Mouse (Mus musculus): Measurements from ENCODE around the gene Mslnl. TPM values are rescaled to one million over a fixed set of nuclear protein-coding genes. Genes with fewer than 3 reads are reported as not detected.
A peak's percentile ranks its signal among the peaks of the same experiment; 100 is the strongest.
"Not testable (repeated sequence)": the region's sequence is repeated elsewhere in the genome, so short reads cannot be mapped to it uniquely, and the experiment has no call there.

The Mslnl gene
- total RNA-seq (2021): under 1 TPM in 1 of 2 experiments, not detected in 1; 0.12 TPM

- no peak for DNase-seq
These were observed at the start of gene Mslnl for GRCm38 (mm10) chr17:25735745-25736144. TSS of gene Mslnl (plus strand) at chr17:25736042.

DNA sequence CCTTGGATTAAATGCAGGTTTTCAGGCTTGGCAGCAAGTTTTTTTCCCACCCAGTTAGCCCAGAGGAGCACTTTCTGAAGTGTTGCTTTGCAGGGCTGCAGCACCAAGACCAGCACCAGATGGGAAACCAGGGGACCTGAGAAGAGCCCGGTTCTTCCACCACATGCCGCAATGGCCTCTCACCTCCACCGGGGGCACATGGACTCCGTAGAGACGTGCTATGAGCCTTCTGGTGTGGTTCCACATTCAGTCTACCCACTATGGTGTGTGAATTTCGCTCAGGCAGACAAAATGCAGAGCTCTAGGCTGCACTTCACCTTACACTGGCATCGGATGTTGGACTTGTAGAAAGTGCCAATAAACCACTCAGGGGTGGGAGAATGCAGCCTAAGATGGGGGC lies 49.5 kb upstream of the Mslnl start:
- no peak for DNase-seq

- DNase-seq: no peak
These were observed 46.9 kb upstream of the Mslnl start for GRCm38 (mm10) chr17:25688922-25689321.

DNA sequence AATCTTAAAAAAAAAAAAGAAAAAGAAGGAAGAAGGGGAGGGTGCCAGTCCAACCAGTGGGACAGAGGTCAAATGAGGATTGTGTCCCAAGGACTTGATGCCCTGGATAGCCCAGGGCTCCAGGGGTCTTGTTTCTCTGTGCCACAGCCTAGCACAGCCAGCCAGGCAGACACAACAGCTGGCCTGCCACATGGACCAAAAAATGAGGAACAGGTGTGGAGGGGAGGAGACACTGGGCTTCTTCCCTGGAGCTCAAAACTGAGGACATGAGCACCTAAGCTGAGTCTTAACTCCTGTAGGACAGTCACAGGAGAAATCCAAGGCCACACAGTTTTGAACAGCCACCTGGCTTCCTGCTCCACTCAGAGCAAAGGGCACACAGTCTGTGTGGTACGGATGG lies 39.6 kb upstream of the Mslnl start:
- no peak for DNase-seq

DNA sequence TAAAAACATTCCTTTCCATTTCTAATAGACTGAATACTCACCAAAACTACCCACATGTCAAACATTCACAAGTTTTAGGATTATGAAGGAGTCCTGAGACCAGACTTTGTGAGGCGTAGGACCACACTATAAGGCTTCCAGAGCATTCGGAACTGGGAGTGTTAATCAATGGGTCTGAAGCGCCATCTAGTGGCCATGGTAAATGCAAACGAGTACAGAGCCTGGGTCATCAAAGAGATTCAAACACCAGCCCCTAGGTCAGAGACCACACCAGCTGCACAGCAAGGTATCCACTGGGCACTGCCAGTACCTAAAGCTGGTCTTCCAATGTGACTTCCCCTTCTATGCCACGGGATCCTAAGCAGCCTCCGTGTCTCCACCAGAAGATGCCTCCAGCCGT lies 37.4 kb upstream of the Mslnl start:
- peak; percentile 65 to 76 for DNase-seq

DNA sequence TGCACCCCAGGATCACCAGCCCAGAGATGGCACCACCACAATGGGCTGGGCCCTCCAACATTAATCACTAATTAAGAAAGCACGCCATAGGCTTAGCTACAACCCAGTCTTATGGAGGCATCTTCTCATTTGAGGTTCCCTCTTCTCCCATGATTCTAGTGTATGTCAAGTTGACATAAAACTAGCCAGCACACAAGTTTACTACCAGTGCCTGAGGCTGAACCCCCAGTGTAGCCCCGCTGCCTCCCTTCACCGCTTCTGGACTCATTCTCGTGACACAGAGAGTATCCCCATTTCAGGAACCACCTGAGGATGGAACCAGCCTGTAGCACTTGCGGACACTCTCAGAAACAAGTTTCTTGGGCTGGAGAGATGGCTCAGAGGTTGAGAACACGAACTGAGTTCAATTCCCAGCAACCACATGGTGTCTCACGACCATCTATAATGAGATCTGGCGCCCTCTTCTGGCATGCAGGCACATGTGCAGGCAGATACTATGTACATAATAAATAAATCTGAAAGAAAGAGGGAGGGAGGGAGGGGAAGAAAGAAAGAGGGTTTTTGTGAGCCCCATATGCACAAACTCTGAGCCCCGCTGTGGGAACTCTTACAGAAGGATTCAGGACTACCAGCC lies 34.9 kb upstream of the Mslnl start:
- DNase-seq: no peak

DNA sequence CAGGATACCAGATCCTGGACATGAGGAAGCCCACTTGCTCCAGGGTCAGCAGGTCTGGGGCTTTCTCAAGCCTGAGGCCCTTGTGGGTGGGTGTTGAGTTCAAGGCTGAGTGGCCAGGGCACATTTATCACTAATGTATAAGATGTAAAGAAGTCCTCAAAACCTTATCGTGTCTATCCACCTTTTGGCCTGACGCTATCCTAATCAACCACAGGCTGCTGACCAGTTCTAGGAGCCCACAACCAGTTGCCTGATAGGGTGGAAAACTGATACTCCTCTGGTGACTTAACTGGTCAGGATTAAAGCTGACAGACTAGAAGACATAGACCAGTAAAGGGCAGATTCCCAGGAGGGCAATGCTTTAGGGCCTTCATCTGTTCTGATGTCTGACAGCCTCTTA lies 25.8 kb upstream of the Mslnl start:
- no peak for DNase-seq

GRCm38 (mm10) chr17:25711136-25711535 lies 24.7 kb upstream of the Mslnl start:
- DNase-seq: no peak

- no peak for DNase-seq
These were observed 20.2 kb upstream of the Mslnl start for GRCm38 (mm10) chr17:25715627-25716026.

GRCm38 (mm10) chr17:25716130-25716529 lies 19.7 kb upstream of the Mslnl start:
- DNase-seq: no peak

- peak in 1 of 2 experiments; percentile 28 for DNase-seq
These were observed 18.9 kb upstream of the Mslnl start, which contains the start of gene Gng13 for GRCm38 (mm10) chr17:25716711-25717637. TSS of gene Gng13 (plus strand) at chr17:25717171.

DNA sequence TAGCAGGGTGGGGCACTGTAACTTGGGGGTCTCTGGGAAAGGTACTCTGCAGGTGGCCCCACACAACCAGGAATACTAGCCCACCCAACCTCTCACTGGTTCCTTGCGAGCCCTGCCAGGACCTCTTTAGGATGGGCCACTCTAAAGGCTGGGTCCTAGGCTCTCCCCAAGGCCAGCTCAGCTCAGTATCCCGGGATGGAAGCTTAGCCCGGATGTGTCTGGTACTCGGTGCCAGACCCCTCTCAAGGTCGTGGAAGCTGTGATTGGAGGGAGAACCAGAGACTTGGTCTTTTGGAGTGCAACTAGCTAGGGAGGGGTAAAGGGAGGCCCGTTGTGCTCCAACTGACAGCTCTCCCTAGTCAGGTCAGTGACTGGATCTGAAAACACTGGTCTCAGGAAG lies 18.2 kb upstream of the Mslnl start:
- no peak for DNase-seq

DNA sequence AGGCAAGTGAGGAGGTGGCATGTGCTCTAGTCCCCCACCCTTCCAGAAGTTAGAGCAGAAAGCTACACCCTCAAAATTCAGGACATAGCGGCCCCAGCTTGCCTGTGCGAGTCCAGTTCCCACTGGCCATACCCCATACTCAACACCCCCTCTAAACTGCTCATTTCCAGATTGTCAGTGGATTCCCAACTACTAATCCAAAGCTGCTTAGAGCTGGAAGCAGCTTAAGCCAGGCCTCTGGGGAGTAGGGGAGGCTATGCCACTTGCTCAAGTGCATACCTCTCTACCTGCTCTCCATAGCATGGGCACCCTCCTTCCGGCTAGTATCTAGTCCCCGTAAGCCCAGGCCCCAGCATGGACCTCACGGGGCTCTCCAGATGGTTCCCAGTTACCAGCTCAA lies 14.4 kb upstream of the Mslnl start:
- DNase-seq: no peak

GRCm38 (mm10) chr17:25723470-25723869 lies 12.4 kb upstream of the Mslnl start:
- no peak for DNase-seq

DNA sequence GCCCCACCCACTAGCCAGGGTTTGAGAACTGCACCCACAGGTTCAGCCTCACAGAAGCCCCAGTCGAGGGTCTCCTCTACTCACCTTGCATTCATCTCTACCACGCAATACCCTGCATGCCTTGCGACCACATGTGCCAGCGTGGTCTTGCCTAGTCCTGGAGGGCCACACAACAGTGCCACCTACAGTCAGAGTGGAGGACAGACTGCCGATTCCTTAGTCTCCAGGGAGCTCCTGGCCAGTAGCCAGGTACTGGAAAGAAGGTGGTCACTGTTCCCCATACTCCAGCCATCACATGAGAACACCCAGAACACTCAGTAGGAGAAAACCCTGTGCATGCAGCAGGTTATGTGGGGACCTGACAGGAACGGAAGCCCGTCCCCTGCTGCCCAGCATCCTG lies 11.9 kb upstream of the Mslnl start:
- DNase-seq: no peak

DNA sequence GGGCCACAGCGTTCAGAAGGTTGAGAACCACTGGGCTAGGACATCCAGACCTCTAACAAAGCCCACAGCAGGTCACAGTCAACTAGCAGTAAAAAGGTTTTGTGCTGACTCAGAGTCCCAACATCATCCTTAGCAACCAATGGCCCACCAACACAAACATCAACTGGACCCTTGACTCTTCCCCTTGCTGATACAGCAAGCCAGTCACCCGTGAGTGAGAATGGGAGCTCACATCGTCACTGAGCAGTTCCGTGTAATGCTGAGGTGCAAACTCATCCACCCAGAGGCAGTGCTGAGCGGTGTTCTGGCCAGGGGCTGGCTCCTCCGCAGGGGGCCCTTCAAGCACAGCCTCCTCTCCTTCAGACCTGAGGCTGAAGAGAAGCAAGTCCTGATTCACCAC lies 10.6 kb upstream of the Mslnl start:
- no peak for DNase-seq

- peak; percentile 99 for DNase-seq
These were observed 8.4 kb upstream of the Mslnl start, which contains the start of the genes Chtf18 and Rpusd1 for GRCm38 (mm10) chr17:25727265-25728008. TSS of gene Chtf18 (minus strand) at chr17:25727419. TSS of gene Rpusd1 (plus strand) at chr17:25727670.

DNA sequence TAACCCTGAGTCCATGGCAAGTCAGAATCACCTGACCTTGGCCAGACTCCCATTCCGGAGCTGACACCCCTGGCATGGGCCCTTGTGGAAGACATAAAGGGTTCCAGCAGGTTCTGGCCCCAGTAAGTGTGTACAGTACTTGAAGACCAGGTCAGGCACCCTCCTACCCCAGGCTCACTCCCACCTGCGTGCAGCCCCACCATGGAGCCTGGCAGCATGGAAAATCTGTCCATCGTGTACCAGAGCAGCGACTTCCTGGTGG lies 7.9 kb upstream of the Mslnl start:
- DNase-seq: no peak

GRCm38 (mm10) chr17:25732082-25732481 lies 3.8 kb upstream of the Mslnl start:
- peak; percentile 83 to 84 for DNase-seq

GRCm38 (mm10) chr17:25735246-25735645 lies 596 bp upstream of the Mslnl start:
- DNase-seq: no peak

GRCm38 (mm10) chr17:25738861-25739260 lies 3.0 kb downstream of the Mslnl start:
- DNase-seq: no peak

DNA sequence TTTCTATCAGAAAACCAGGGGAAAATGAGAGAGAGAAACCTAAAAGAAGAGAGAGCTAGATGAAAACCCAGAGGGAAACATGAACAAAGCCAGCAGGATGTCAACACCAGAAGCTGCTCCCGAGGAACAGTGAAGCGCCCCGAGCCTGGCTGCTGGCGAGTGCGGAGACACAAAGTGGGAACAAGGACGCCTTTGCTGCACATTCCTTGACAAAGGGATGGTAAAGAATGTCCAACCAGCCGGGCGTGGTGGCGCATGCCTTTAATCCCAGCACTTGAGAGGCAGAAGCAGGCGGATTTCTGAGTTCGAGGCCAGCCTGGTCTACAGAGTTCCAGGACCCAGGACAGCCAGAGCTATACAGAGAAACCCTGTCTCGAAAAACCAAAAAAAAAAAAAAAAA lies 5.6 kb downstream of the Mslnl start:
- DNase-seq: not testable (repeated sequence)

- DNase-seq: no peak
These were observed 8.0 kb downstream of the Mslnl start for GRCm38 (mm10) chr17:25743831-25744230.

Measured in layer of hippocampus, postnatal 36 days (tissue).